Mouse (Mus musculus) bone marrow macrophage, adult 2 months (primary cell): Measurements from ENCODE around the gene Arl13a.

Source experiments
- CTCF ChIP-seq: IDR thresholded peaks from 2 replicates; pipeline ENCODE4 v1.5.1; 2012; ENCODE audit warnings: low read depth, mild to moderate bottlenecking, low read length, moderate library complexity
- POLR2A ChIP-seq: IDR thresholded peaks from 2 replicates; pipeline ENCODE4 v1.6.1; 2012; ENCODE audit warnings: mild to moderate bottlenecking, low read depth, low read length, borderline replicate concordance

GRCm38 (mm10) chrX:134174699-134175098 is 12.6 kb upstream of the Arl13a start:
- TF ChIP-seq CTCF (no peak), POLR2A (no peak)
